ENCODE assay signal across 24 mouse cellular contexts in the genomic region with DNA sequence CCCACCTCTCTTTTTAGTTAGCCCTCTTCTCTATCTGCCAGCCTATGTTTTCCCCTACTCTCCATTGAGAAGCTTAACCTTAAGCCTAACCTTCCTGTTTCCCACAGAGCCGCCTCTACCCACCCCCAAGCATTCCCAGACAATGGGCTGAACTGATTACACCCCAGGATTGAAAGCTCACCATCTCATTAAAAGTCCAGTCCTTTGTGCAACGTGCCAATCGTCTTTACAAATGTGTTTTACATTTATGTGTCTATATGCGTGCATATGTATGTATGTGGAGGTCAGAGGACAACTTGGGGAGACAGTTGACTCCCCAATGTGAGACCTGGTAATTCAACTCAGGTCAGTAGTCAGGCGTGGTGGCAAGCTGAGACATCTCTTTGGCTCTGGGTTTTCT. TPM values are rescaled to one million over a fixed set of nuclear protein-coding genes. Genes with fewer than 3 reads are reported as not detected.
A peak's percentile ranks its signal among the peaks of the same experiment; 100 is the strongest.
DNase-seq lines count a peak whose midpoint lies in the region; ATAC-seq lines count a peak whose summit lies in the region.
"Had no signal": no experiment of that assay in that cellular context is flagged by ENCODE, and none has a peak within 500 bp of the region (broad histone marks: within the 10 kb centered on the region; RNA-seq: fewer than 3 reads in every experiment).

No protein-coding gene starts in this region.

- H3K4me2 ChIP-seq in hindbrain, embryonic 14.5 days (replicated peaks), result no peak overlapping the region
- no peak overlapping the region for H3K4me2 ChIP-seq in neural tube, embryonic 13.5 days
- no peak overlapping the region for H3K4me2 ChIP-seq in hindbrain, embryonic 13.5 days
- H3K4me2 ChIP-seq: embryonic facial prominence, embryonic 13.5 days; hindbrain, embryonic 15.5 days; lung, embryonic 14.5 days had no signal

- no peak overlapping the region for H3K4me3 ChIP-seq in hindbrain, embryonic 10.5 days
- no peak overlapping the region for H3K4me3 ChIP-seq in hindbrain, embryonic 14.5 days (replicated peaks; ENCODE audit: low read length)
- H3K4me3 ChIP-seq in neural tube, embryonic 13.5 days, result no peak overlapping the region
- no peak overlapping the region for H3K4me3 ChIP-seq in hindbrain, embryonic 13.5 days
- H3K4me3 ChIP-seq: embryonic facial prominence, embryonic 13.5 days; erythroblast, embryonic 14.5 days; heart, embryonic 10.5 days; hindbrain, embryonic 15.5 days; megakaryocyte, embryonic 14.5 days had no signal

- WGBS in hindbrain, embryonic 10.5 days, result 18% methylated on average over 5 of the region's 5 CpGs
- 18% methylated on average over 5 of the region's 5 CpGs for WGBS in hindbrain, embryonic 14.5 days
- 35% methylated on average over 5 of the region's 5 CpGs for WGBS in neural tube, embryonic 13.5 days
- 14% methylated on average over 5 of the region's 5 CpGs for whole genome bisulfite sequencing in hindbrain, embryonic 13.5 days

- H3K27me3 ChIP-seq in hindbrain, embryonic 10.5 days (ENCODE audit: insufficient read depth, poor library complexity, severe bottlenecking), result peaks cover 65% of the 10 kb centered on the region
- H3K27me3 ChIP-seq in hindbrain, embryonic 14.5 days (ENCODE audit: control insufficient read depth, insufficient read depth, low read length), result peaks cover 8% of the 10 kb centered on the region; the same call in 1 of the 2 replicates
- peaks cover 25% of the 10 kb centered on the region for H3K27me3 ChIP-seq in neural tube, embryonic 13.5 days
- H3K27me3 ChIP-seq in hindbrain, embryonic 13.5 days, result peaks cover 25% of the 10 kb centered on the region
- H3K27me3 ChIP-seq: hindbrain, embryonic 15.5 days had no signal

- DNase-seq in cerebellum, adult 9-10 months, result peak; percentile 44
- DNase-seq in cerebellum, adult 11 months, result no peak
- DNase-seq in hindbrain, embryonic 10.5 days (ENCODE audit: low spot score), result no peak
- no peak for DNase-seq in hindbrain, embryonic 14.5 days (ENCODE audit: low spot score)
- no peak for DNase-seq in neural tube, embryonic 10.5 days (ENCODE audit: extremely low spot score, low spot score)
- DNase-seq in Muller cell, postnatal 12 days (ENCODE audit: inconsistent ontology term), result no peak
- DNase-seq: adrenal gland, postnatal 36 days; embryo, embryonic 11 days; kidney, adult 9 months; kidney, postnatal 14 days; lung, embryonic 14.5 days; midbrain, embryonic 14.5 days had no signal

- H3K4me1 ChIP-seq in hindbrain, embryonic 10.5 days (replicated peaks), result peaks cover 76% of the 10 kb centered on the region
- 0 out of 2 replicates have a peak, but pooled peaks cover 9% of the 10 kb centered on the region for H3K4me1 ChIP-seq in hindbrain, embryonic 14.5 days (replicated peaks; ENCODE audit: control insufficient read depth, insufficient read depth, low read length)
- H3K4me1 ChIP-seq in neural tube, embryonic 13.5 days (replicated peaks), result peaks cover 46% of the 10 kb centered on the region
- H3K4me1 ChIP-seq in hindbrain, embryonic 13.5 days (replicated peaks), result peaks cover 56% of the 10 kb centered on the region

- H3K36me3 ChIP-seq in hindbrain, embryonic 10.5 days, result peaks cover 30% of the 10 kb centered on the region
- 0 out of 2 replicates have a peak, but pooled peaks cover 5% of the 10 kb centered on the region for H3K36me3 ChIP-seq in hindbrain, embryonic 14.5 days (replicated peaks; ENCODE audit: control insufficient read depth, insufficient read depth)
- H3K36me3 ChIP-seq in neural tube, embryonic 13.5 days, result peaks cover 3% of the 10 kb centered on the region
- H3K36me3 ChIP-seq in hindbrain, embryonic 13.5 days, result peaks cover 15% of the 10 kb centered on the region; the same call in 1 of the 2 replicates
- H3K36me3 ChIP-seq: hindbrain, embryonic 15.5 days had no signal

- no peak overlapping the region for H3K9ac ChIP-seq in hindbrain, embryonic 14.5 days
- 0 out of 2 replicates have a peak overlapping the region, but pooled peaks have one; percentile 19 for H3K9ac ChIP-seq in neural tube, embryonic 13.5 days
- peak overlapping the region; percentile 39; the same call in 1 of the 2 replicates for H3K9ac ChIP-seq in hindbrain, embryonic 13.5 days
- H3K9ac ChIP-seq: embryonic facial prominence, embryonic 13.5 days; hindbrain, embryonic 15.5 days; liver, embryonic 14.5 days; lung, embryonic 14.5 days had no signal

- no peaks in the 10 kb centered on the region for H3K9me3 ChIP-seq in hindbrain, embryonic 10.5 days
- H3K9me3 ChIP-seq in hindbrain, embryonic 14.5 days (ENCODE audit: control insufficient read depth, low read length), result no peaks in the 10 kb centered on the region
- no peaks in the 10 kb centered on the region for H3K9me3 ChIP-seq in neural tube, embryonic 13.5 days
- H3K9me3 ChIP-seq in hindbrain, embryonic 13.5 days, result no peaks in the 10 kb centered on the region
- H3K9me3 ChIP-seq: embryonic facial prominence, embryonic 13.5 days; heart, embryonic 10.5 days; hindbrain, embryonic 15.5 days had no signal

- no peak for ATAC-seq in hindbrain, embryonic 14.5 days (ENCODE audit: low FRiP score)
- no peak for ATAC-seq in neural tube, embryonic 13.5 days (ENCODE audit: low read depth)
- no peak for ATAC-seq in hindbrain, embryonic 13.5 days (ENCODE audit: low FRiP score)
- ATAC-seq: intestine, embryonic 16.5 days had no signal

- peak overlapping the region; percentile 46; the same call in 1 of the 2 replicates for H3K27ac ChIP-seq in hindbrain, embryonic 10.5 days
- H3K27ac ChIP-seq in hindbrain, embryonic 14.5 days, result no peak overlapping the region
- no peak overlapping the region for H3K27ac ChIP-seq in neural tube, embryonic 13.5 days (replicated peaks)
- 0 out of 2 replicates have a peak overlapping the region, but pooled peaks have one; percentile 18 for H3K27ac ChIP-seq in hindbrain, embryonic 13.5 days
- H3K27ac ChIP-seq: embryonic facial prominence, embryonic 13.5 days; hindbrain, embryonic 15.5 days; liver, embryonic 14.5 days; stomach, postnatal 0 days had no signal

RNA-seq across cellular contexts. Expression of a gene that starts 5.8 kb away (rescaled TPM):
- 0.11 and 0.71 TPM in 2 replicates for polyA plus RNA-seq in hindbrain, embryonic 10.5 days (2016; fragmentation: Nextera tagmentation; extraction: Ambion mirVana)
- 1.7 and 2.1 TPM in 2 replicates for polyA plus RNA-seq in hindbrain, embryonic 14.5 days (2014; fragmentation: Nextera tagmentation; extraction: Ambion mirVana)
- polyA plus RNA-seq in neural tube, embryonic 13.5 days (2015; fragmentation: Nextera tagmentation; extraction: Ambion mirVana), result 1.5 and 2.1 TPM in 2 replicates
- 2.2 and 2.5 TPM in 2 replicates for polyA plus RNA-seq in hindbrain, embryonic 13.5 days (2015; fragmentation: Nextera tagmentation; extraction: Ambion mirVana)
- polyA plus RNA-seq: embryonic facial prominence, embryonic 13.5 days; heart, embryonic 10.5 days; heart, postnatal 0 days; intestine, embryonic 16.5 days; small intestine, adult 2 months had no signal

RNA-seq across cellular contexts. Expression of a gene that starts 17.7 kb away (rescaled TPM):
- polyA plus RNA-seq in hindbrain, embryonic 10.5 days (2016; fragmentation: Nextera tagmentation; extraction: Ambion mirVana), result 0.31 and 0.77 TPM in 2 replicates
- 2.8 and 3.5 TPM in 2 replicates for polyA plus RNA-seq in hindbrain, embryonic 14.5 days (2014; fragmentation: Nextera tagmentation; extraction: Ambion mirVana)
- polyA plus RNA-seq in neural tube, embryonic 13.5 days (2015; fragmentation: Nextera tagmentation; extraction: Ambion mirVana), result 1.9 and 2.0 TPM in 2 replicates
- polyA plus RNA-seq in hindbrain, embryonic 13.5 days (2015; fragmentation: Nextera tagmentation; extraction: Ambion mirVana), result 1.6 and 1.7 TPM in 2 replicates
- polyA plus RNA-seq: erythroblast, embryonic 14.5 days; heart, postnatal 0 days had no signal

RNA-seq across cellular contexts. Expression of a gene that starts 25.4 kb away (rescaled TPM):
- 2.1 and 2.3 TPM in 2 replicates for polyA plus RNA-seq in hindbrain, embryonic 10.5 days (2016; fragmentation: Nextera tagmentation; extraction: Ambion mirVana)
- 27.9 and 29.5 TPM in 2 replicates for polyA plus RNA-seq in hindbrain, embryonic 14.5 days (2014; fragmentation: Nextera tagmentation; extraction: Ambion mirVana)
- 38.6 and 40.0 TPM in 2 replicates for polyA plus RNA-seq in neural tube, embryonic 13.5 days (2015; fragmentation: Nextera tagmentation; extraction: Ambion mirVana)
- polyA plus RNA-seq in hindbrain, embryonic 13.5 days (2015; fragmentation: Nextera tagmentation; extraction: Ambion mirVana), result 41.5 and 42.3 TPM in 2 replicates
- polyA plus RNA-seq: erythroblast, embryonic 14.5 days had no signal

RNA-seq across cellular contexts. Expression of a gene that starts 53.0 kb away (rescaled TPM):
- polyA plus RNA-seq in hindbrain, embryonic 10.5 days (2016; fragmentation: Nextera tagmentation; extraction: Ambion mirVana), result 8.7 and 10.5 TPM in 2 replicates
- 5.6 and 5.9 TPM in 2 replicates for polyA plus RNA-seq in hindbrain, embryonic 14.5 days (2014; fragmentation: Nextera tagmentation; extraction: Ambion mirVana)
- polyA plus RNA-seq in neural tube, embryonic 13.5 days (2015; fragmentation: Nextera tagmentation; extraction: Ambion mirVana), result 5.1 and 5.7 TPM in 2 replicates
- 4.7 and 4.9 TPM in 2 replicates for polyA plus RNA-seq in hindbrain, embryonic 13.5 days (2015; fragmentation: Nextera tagmentation; extraction: Ambion mirVana)

Comparison
In these comparisons a context has a peak if more than half of its experiments do, and no peak if none do; other contexts are left out.
1. H3K27ac ChIP-seq: peak in hindbrain, embryonic 10.5 days (single experiment) and hindbrain, embryonic 13.5 days (single experiment); none in hindbrain, embryonic 14.5 days (single experiment) and neural tube, embryonic 13.5 days (single experiment).